Mouse (Mus musculus) adrenal gland (tissue): ENCODE results near the gene Jmjd1c.

Experiments used
- intact Hi-C: fragments of 180-260 bp; cut with DNase I; formaldehyde crosslinking; loops from one replicate; pipeline ENCODE4 v1.15.1; 2025

Jmjd1c gene

GRCm38 (mm10) chr10:67071884-67072283 is 24.0 kb upstream of the Jmjd1c start:
- intact Hi-C loops = no loop called here

GRCm38 (mm10) chr10:67072600-67072999 is 23.3 kb upstream of the Jmjd1c start:
- intact Hi-C loops = no loop called here

GRCm38 (mm10) chr10:67073577-67073976 is 22.3 kb upstream of the Jmjd1c start:
- intact Hi-C loops = no loop called here

- intact Hi-C loops = no loop called here
Observed at GRCm38 (mm10) chr10:67075931-67076878, 19.7 kb upstream of the Jmjd1c start.

GRCm38 (mm10) chr10:67079030-67079429 is 16.9 kb upstream of the Jmjd1c start:
- intact Hi-C loops = no loop called here

- intact Hi-C loops = no loop called here
Observed at GRCm38 (mm10) chr10:67081206-67082007, 14.5 kb upstream of the Jmjd1c start.

GRCm38 (mm10) chr10:67082531-67082930 is 13.4 kb upstream of the Jmjd1c start:
- intact Hi-C loops = no loop called here

GRCm38 (mm10) chr10:67083446-67084166 is 12.3 kb upstream of the Jmjd1c start:
- intact Hi-C loops = no loop called here

GRCm38 (mm10) chr10:67085124-67085523 is 10.8 kb upstream of the Jmjd1c start:
- intact Hi-C loops = no loop called here

GRCm38 (mm10) chr10:67085916-67086315 is 10.0 kb upstream of the Jmjd1c start:
- intact Hi-C loops = no loop called here

- intact Hi-C loops = no loop called here
Observed at GRCm38 (mm10) chr10:67087447-67088226, 8.3 kb upstream of the Jmjd1c start.

- intact Hi-C loops = loop anchor here (5.0 kb wide), 1 partner anchor 37 kb away; no protein-coding TSS in a partner anchor
Observed at GRCm38 (mm10) chr10:67090611-67091010, 5.3 kb upstream of the Jmjd1c start.

GRCm38 (mm10) chr10:67094922-67095321 is 1.0 kb upstream of the Jmjd1c start:
- intact Hi-C loops = loop anchor here (5.0 kb wide), 1 partner anchor 32 kb away; no protein-coding TSS in a partner anchor

GRCm38 (mm10) chr10:67096621-67097436 is 904 bp downstream of the Jmjd1c start, which contains the start of gene Reep3:
Reep3 (minus strand) TSS chr10:67096945.
- intact Hi-C loops = no loop called here

- intact Hi-C loops = no loop called here
Observed at GRCm38 (mm10) chr10:67097437-67098150, 1.7 kb downstream of the Jmjd1c start.

- intact Hi-C loops = no loop called here
Observed at GRCm38 (mm10) chr10:67098408-67099050, 2.6 kb downstream of the Jmjd1c start.

- intact Hi-C loops = no loop called here
Observed at GRCm38 (mm10) chr10:67099183-67099929, 3.4 kb downstream of the Jmjd1c start.
